ENCODE assay signal across 8 mouse cellular contexts in genomic region chr2:121271928-121272516, GRCm38 (mm10). TPM values are rescaled to one million over a fixed set of nuclear protein-coding genes. Genes with fewer than 3 reads are reported as not detected.
DNase-seq lines count a peak whose midpoint lies in the region; ATAC-seq and TF ChIP-seq lines count a peak whose summit lies in the region.

No protein-coding gene starts in this region.

- no peaks in the 10 kb centered on the region for H3K27me3 ChIP-seq in embryonic facial prominence, embryonic 13.5 days
- H3K27me3 ChIP-seq in intestine, embryonic 15.5 days (replicated peaks), result no peaks in the 10 kb centered on the region
- no peaks in the 10 kb centered on the region for H3K27me3 ChIP-seq in neural tube, embryonic 14.5 days (ENCODE audit: control insufficient read depth, insufficient read depth, low read length)

- H3K9me3 ChIP-seq in embryonic facial prominence, embryonic 13.5 days, result no peaks in the 10 kb centered on the region
- H3K9me3 ChIP-seq in intestine, embryonic 15.5 days, result no peaks in the 10 kb centered on the region
- H3K9me3 ChIP-seq in neural tube, embryonic 14.5 days (ENCODE audit: control insufficient read depth, low read length), result no peaks in the 10 kb centered on the region

- peak overlapping the region; percentile 81 for H3K9ac ChIP-seq in embryonic facial prominence, embryonic 13.5 days
- peak overlapping the region; percentile 39; the same call in 1 of the 2 replicates for H3K9ac ChIP-seq in intestine, embryonic 15.5 days
- peak overlapping the region; percentile 74 for H3K9ac ChIP-seq in neural tube, embryonic 14.5 days (replicated peaks; ENCODE audit: low read depth, low read length)

- H3K4me2 ChIP-seq in embryonic facial prominence, embryonic 13.5 days, result peak overlapping the region; percentile 66
- H3K4me2 ChIP-seq in intestine, embryonic 15.5 days (replicated peaks), result peak overlapping the region; percentile 78
- peak overlapping the region; percentile 54 for H3K4me2 ChIP-seq in neural tube, embryonic 14.5 days (ENCODE audit: low read depth, low read length)

- intact Hi-C loops in left cerebral cortex, adult 2 months (cut with DNase I), result loop anchor here (2.0 kb wide), 1 partner anchor 17 kb away; the partner anchor contains the start of gene Map1a
- intact Hi-C loops in left cerebral cortex, postnatal 4 days (cut with DNase I), result no loop called here

- H3K4me1 ChIP-seq in embryonic facial prominence, embryonic 13.5 days, result peaks cover 32% of the 10 kb centered on the region
- H3K4me1 ChIP-seq in intestine, embryonic 15.5 days (replicated peaks), result peaks cover 10% of the 10 kb centered on the region; the same call in 1 of the 2 replicates
- peaks cover 31% of the 10 kb centered on the region for H3K4me1 ChIP-seq in neural tube, embryonic 14.5 days (ENCODE audit: control insufficient read depth, insufficient read depth, low read length)

- H3K27ac ChIP-seq in left cerebral cortex, adult 2 months, result peak overlapping the region; percentile 93
- peak overlapping the region; percentile 52; the same call in 1 of the 2 replicates for H3K27ac ChIP-seq in embryonic facial prominence, embryonic 13.5 days
- no peak overlapping the region for H3K27ac ChIP-seq in intestine, embryonic 15.5 days
- peak overlapping the region; percentile 90 for H3K27ac ChIP-seq in neural tube, embryonic 14.5 days (ENCODE audit: low read depth, low read length)

- H3K36me3 ChIP-seq in embryonic facial prominence, embryonic 13.5 days, result peaks cover 20% of the 10 kb centered on the region
- H3K36me3 ChIP-seq in intestine, embryonic 15.5 days, result 0 out of 2 replicates have a peak, but pooled peaks cover 3% of the 10 kb centered on the region
- peaks cover 14% of the 10 kb centered on the region; the same call in 1 of the 2 replicates for H3K36me3 ChIP-seq in neural tube, embryonic 14.5 days (ENCODE audit: control insufficient read depth, insufficient read depth, low read length)

- WGBS in embryonic facial prominence, embryonic 13.5 days, result 25% methylated on average over 4 of the region's 4 CpGs
- 26% methylated on average over 4 of the region's 4 CpGs for WGBS in intestine, embryonic 15.5 days
- WGBS in neural tube, embryonic 14.5 days, result 16% methylated on average over 4 of the region's 4 CpGs

- no peak for TF ChIP-seq CTCF in left cerebral cortex, adult 2 months (IDR thresholded peaks at IDR 0.05)

- ATAC-seq in embryonic facial prominence, embryonic 13.5 days (ENCODE audit: insufficient number of reproducible peaks, insufficient read depth, low FRiP score, low TSS enrichment, low read depth), result no peak
- no peak for ATAC-seq in intestine, embryonic 15.5 days
- ATAC-seq in neural tube, embryonic 14.5 days (ENCODE audit: low read depth), result no peak

- H3K4me3 ChIP-seq in left cerebral cortex, adult 2 months, result peak overlapping the region; percentile 79
- H3K4me3 ChIP-seq in embryonic facial prominence, embryonic 13.5 days, result peak overlapping the region; percentile 89
- peak overlapping the region; percentile 90 for H3K4me3 ChIP-seq in intestine, embryonic 15.5 days (replicated peaks)
- peak overlapping the region; percentile 68 for H3K4me3 ChIP-seq in neural tube, embryonic 14.5 days (ENCODE audit: low read depth, low read length)

- DNase-seq in left cerebral cortex, adult 2 months (ENCODE audit: extremely low spot score in 1 of 2, low spot score in 2 of 2), result no peak
- DNase-seq in left cerebral cortex, postnatal 4 days, result no peak
- DNase-seq in lung, postnatal 4 days, result no peak
- no peak for DNase-seq in layer of hippocampus, postnatal 36 days
- DNase-seq in kidney, postnatal 10 days, result no peak

RNA-seq across cellular contexts. Expression of gene Trp53bp1, which starts 0.8 kb away (rescaled TPM):
- 100 to 1,000 TPM; 148 to 170 TPM for total RNA-seq in left cerebral cortex, adult 2 months (2021)
- 100 to 1,000 TPM; 238 to 265 TPM for total RNA-seq in left cerebral cortex, postnatal 4 days (2021)
- 95.8 and 96.5 TPM in 2 replicates for polyA plus RNA-seq in embryonic facial prominence, embryonic 13.5 days (2015; fragmentation: Nextera tagmentation; extraction: Ambion mirVana)
- polyA plus RNA-seq in intestine, embryonic 15.5 days (2015; fragmentation: Nextera tagmentation; extraction: Ambion mirVana), result 40.1 and 43.4 TPM in 2 replicates
- 161 and 185 TPM in 2 replicates for polyA plus RNA-seq in neural tube, embryonic 14.5 days (2014; fragmentation: Nextera tagmentation; extraction: Ambion mirVana)
- 100 to 1,000 TPM; 145 to 163 TPM for total RNA-seq in layer of hippocampus, postnatal 36 days (2021)

RNA-seq across cellular contexts. Expression of gene Map1a, which starts 17.4 kb away (rescaled TPM):
- total RNA-seq in left cerebral cortex, adult 2 months (2021), result 100 to 1,000 TPM; 610 to 673 TPM
- total RNA-seq in left cerebral cortex, postnatal 4 days (2021), result 100 to 1,000 TPM; 161 to 189 TPM
- polyA plus RNA-seq in embryonic facial prominence, embryonic 13.5 days (2015; fragmentation: Nextera tagmentation; extraction: Ambion mirVana), result 4.3 and 4.8 TPM in 2 replicates
- polyA plus RNA-seq in intestine, embryonic 15.5 days (2015; fragmentation: Nextera tagmentation; extraction: Ambion mirVana), result 2.7 and 4.2 TPM in 2 replicates
- polyA plus RNA-seq in neural tube, embryonic 14.5 days (2014; fragmentation: Nextera tagmentation; extraction: Ambion mirVana), result 39.7 and 65.1 TPM in 2 replicates
- 100 to 1,000 TPM; 556 to 596 TPM for total RNA-seq in layer of hippocampus, postnatal 36 days (2021)
